Mouse (Mus musculus) heart, embryonic 10.5 days (tissue): Measurements from ENCODE around the gene Itgb3. TPM values are rescaled to one million over a fixed set of nuclear protein-coding genes. Genes with fewer than 3 reads are reported as not detected.
A peak's percentile ranks its signal among the peaks of the same experiment; 100 is the strongest.
"Not testable (repeated sequence)": the region's sequence is repeated elsewhere in the genome, so short reads cannot be mapped to it uniquely, and the experiment has no call there.

Source experiments
- DNase-seq: peaks from one replicate; pipeline ENCODE4 v3.0.0-alpha.2; 2017; ENCODE audit warnings: low spot score
- H3K27ac ChIP-seq: fragments of 300-500 bp; sonication (generic); 2 replicates; pipeline ENCODE4 v1.5.1; 2016; ENCODE audit warnings: mild to moderate bottlenecking
- H3K27me3 ChIP-seq: fragments of 300-500 bp; sonication (generic); 2 replicates; pipeline ENCODE4 v1.6.1; 2016; ENCODE audit warnings: mild to moderate bottlenecking; ENCODE audit not compliant: poor library complexity, insufficient read depth, severe bottlenecking
- H3K36me3 ChIP-seq: fragments of 300-500 bp; sonication (generic); 2 replicates; pipeline ENCODE4 v1.6.1; 2016; ENCODE audit warnings: mild to moderate bottlenecking, moderate library complexity
- H3K4me1 ChIP-seq: fragments of 300-500 bp; sonication (generic); 2 replicates; pipeline ENCODE4 v1.6.1; 2016; ENCODE audit warnings: mild to moderate bottlenecking
- H3K4me3 ChIP-seq: fragments of 300-500 bp; sonication (generic); 2 replicates; pipeline ENCODE4 v1.5.1; 2016; ENCODE audit warnings: mild to moderate bottlenecking, moderate library complexity
- H3K9me3 ChIP-seq: fragments of 300-500 bp; sonication (generic); 2 replicates; pipeline ENCODE4 v1.6.1; 2016; ENCODE audit warnings: mild to moderate bottlenecking, moderate library complexity
- WGBS: fragments of 180-500 bp; shearing (Covaris S2); methylation state at CpG from one replicate; pipeline ENCODE4 v1.1.7; 2016; 5-methylcytosine and 5-hydroxymethylcytosine counted together
- polyA plus RNA-seq: library from polyadenylated mRNA; unstranded; fragments of >200 nt; fragmentation: Nextera tagmentation; extraction: Ambion mirVana; gene quantifications from 2 replicates; pipeline ENCODE4 v1.2.1, GENCODE M21; 2016

Itgb3 gene
- polyA plus RNA-seq = 9.1 and 9.9 TPM in 2 replicates

DNA sequence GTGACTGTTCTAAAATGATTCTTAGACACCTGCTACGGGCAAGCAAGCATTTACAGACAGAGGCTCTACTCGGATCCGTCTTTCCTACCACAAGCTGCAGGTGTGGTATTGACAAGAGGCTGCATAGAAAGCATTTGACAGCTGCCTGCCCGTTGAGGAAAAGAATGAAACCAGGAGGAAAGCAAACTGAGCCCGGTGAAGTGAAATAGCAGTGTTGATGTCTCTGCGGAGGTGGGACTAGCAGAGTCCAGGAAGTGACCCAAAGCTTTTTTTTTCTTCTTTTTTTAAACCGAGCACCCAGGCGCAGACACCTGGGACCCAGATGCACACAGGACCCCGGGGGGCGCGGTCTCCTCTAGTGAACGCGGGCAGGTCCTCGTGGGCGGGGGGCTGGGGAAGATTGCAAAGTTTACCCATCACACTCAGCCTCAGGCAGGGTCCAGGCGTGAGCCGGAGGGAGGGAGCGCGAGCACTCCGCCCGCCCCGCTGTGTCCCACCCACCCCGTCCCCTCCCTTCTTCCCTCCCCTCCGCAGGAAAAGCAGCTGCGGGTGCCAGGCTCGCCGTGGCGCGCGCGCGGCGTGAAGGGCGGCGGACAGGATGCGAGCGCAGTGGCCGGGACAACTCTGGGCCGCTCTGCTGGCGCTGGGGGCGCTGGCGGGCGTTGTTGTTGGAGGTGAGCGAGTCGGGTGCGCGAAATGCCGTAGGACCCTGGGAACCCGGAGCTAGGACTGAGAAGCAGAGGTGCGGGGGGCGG lies at the start of gene Itgb3:
Gene Itgb3 (plus strand): TSS at position 510 of the 755 bp plus-strand sequence.
- H3K27me3 ChIP-seq = peaks cover 10% of the 10 kb centered on the region
- H3K4me1 ChIP-seq = peaks cover 19% of the 10 kb centered on the region
- 1% methylated on average over 51 of the region's 51 CpGs for WGBS
- peak within 1 kb of the TSS; percentile 85 for H3K27ac ChIP-seq
- H3K36me3 ChIP-seq = no peaks in the 10 kb centered on the region
- peak within 1 kb of the TSS; percentile 67 for H3K4me3 ChIP-seq
- no peaks in the 10 kb centered on the region for H3K9me3 ChIP-seq
- DNase-seq = peak; percentile 94

DNA sequence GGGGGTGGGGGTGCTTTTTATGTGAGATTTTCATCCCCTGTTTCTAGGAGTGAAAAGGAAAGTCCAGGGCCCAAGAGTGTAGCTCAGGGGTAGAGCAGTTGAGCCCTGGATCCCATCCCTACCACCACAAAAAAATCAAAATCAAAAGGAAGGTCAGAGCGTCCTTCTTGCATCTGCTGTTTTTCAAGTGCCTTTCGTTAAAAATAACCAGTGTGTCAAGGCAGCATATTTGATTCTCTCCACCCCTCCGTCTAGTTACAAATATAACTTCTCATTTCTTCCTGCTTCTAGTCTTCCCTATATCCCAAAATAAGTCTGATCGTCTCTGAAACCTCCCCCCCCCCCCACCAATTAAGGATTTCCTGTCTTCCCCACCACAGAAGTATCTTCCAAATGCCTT lies 49.7 kb upstream of the Itgb3 start:
- 35% methylated on average over 4 of the region's 4 CpGs for WGBS
- peak; percentile 53 for DNase-seq
- H3K27ac ChIP-seq = peak overlapping the region; percentile 80
- H3K4me3 ChIP-seq = no peak overlapping the region
- H3K9me3 ChIP-seq = no peaks in the 10 kb centered on the region
- peaks cover 46% of the 10 kb centered on the region for H3K4me1 ChIP-seq
- H3K36me3 ChIP-seq = no peaks in the 10 kb centered on the region
- 0 out of 2 replicates have a peak, but pooled peaks cover 3% of the 10 kb centered on the region for H3K27me3 ChIP-seq

DNA sequence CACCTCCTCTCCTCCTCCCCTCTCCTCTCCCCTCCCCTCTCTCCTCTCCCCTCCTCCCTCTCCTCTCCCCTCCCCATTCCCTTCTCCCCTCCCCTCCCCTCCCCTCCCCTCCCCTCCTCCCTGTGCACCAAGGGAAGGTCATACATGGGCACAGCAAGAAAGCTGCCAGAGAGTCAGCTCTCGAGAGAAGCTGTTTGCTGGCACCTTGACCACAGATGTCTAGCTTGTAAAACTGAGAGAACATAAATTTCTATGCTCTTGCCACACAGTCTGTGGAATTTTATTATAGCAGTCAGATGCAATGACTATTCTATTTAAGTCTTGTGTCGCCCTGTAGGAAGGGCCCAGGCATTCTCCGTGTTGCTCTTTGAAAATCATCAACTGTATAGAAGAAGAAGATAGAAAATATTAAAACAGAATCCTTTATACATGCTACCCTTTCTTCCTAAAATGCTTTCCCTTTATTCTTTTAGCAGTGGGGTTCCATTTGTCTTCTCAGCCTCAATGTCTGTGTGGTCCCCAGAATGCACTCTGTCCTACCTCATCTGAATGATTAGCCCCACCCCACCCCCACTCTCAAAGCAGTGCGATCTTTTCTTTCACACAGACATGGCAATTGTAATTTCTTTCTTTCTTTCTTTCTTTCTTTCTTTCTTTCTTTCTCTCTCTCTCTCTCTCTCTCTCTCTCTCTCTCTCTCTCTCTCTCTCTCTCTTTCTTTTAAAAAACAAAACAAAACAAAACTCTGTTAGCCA lies 49.0 kb upstream of the Itgb3 start:
- 53% methylated on average over 4 of the region's 4 CpGs for WGBS
- no peaks in the 10 kb centered on the region for H3K9me3 ChIP-seq

DNA sequence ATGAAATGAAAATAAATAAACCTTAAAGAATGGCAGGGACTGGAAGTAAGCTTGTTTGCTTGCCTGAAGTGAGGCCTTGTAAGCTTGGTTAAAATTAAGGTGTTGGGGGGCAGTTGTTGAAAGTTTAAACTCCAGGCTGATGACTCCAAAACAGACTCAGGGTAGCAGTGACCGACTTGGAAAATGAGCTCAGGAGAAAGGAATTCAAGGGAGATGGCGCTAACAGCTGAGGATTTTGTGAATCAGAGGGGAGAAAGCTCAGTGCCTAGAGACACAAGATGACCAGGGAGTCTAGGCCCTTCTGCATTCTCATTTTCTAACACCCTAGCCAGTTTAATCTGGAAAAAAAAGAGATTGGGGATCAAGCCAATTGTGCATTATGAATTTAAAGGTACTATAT lies 46.8 kb upstream of the Itgb3 start:
- peak; percentile 76 for DNase-seq
- Histone ChIP-seq H3K27me3 (no peaks in the 10 kb centered on the region), H3K9me3 (no peaks in the 10 kb centered on the region), H3K36me3 (no peaks in the 10 kb centered on the region), H3K4me3 (no peak overlapping the region), H3K27ac (peak overlapping the region; percentile 84), H3K4me1 (peaks cover 60% of the 10 kb centered on the region)
- WGBS = 8% methylated on average over 2 of the region's 2 CpGs

More for the DNA sequence above, 49.0 kb upstream of the Itgb3 start:
- peaks cover 52% of the 10 kb centered on the region for H3K4me1 ChIP-seq
- H3K27me3 ChIP-seq = no peaks in the 10 kb centered on the region
- peak; percentile 72 for DNase-seq
- H3K36me3 ChIP-seq = no peaks in the 10 kb centered on the region
- peak overlapping the region; percentile 80 for H3K27ac ChIP-seq
- no peak overlapping the region for H3K4me3 ChIP-seq

DNA sequence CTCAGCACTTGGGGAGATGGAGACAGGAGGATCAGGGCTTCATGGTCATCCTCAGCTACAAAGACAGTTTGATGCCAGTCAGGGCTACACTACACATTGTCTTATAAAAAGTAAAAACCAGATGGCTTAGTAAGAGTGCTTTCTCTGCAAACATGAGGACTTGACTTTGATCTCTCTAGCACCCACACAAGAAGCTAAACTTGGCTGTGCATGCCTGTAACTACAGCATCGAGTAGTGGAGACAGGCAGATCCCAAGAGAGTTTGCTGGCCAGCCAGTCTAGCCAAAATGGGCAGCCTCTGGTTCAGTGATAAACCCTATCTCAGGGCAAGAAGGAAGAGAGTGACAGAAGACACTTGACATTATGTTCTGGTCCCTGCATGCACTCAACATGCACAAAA lies 44.3 kb upstream of the Itgb3 start:
- no peak overlapping the region for H3K4me3 ChIP-seq
- no peaks in the 10 kb centered on the region for H3K27me3 ChIP-seq
- DNase-seq = peak; percentile 56
- H3K27ac ChIP-seq = no peak overlapping the region
- H3K36me3 ChIP-seq = no peaks in the 10 kb centered on the region
- H3K4me1 ChIP-seq = peaks cover 71% of the 10 kb centered on the region
- WGBS = 17% methylated on average over 1 of the region's 1 CpGs
- H3K9me3 ChIP-seq = no peaks in the 10 kb centered on the region

DNA sequence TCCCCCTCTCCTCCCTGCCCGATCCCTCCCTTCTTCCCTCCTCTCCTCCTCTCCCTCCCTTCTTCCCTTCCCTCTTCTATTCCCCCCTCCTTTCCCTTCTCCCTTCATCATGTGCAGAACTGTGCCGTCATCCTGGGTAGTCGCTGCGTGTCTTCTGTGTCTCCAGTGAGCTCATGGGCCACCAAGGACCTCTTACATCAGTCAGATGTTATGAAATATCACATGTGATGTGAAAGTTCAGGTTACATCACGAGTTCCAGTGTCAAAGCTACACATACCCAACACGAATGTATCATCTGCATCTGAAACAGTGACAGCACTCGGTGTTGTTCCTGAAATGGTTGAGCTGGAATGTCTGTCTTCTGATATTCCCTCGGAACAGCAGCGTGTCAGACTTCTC lies 42.6 kb upstream of the Itgb3 start:
- H3K9me3 ChIP-seq = no peaks in the 10 kb centered on the region
- no peak overlapping the region for H3K4me3 ChIP-seq
- H3K4me1 ChIP-seq = peaks cover 57% of the 10 kb centered on the region
- 82% methylated on average over 9 of the region's 9 CpGs for WGBS
- H3K27me3 ChIP-seq = no peaks in the 10 kb centered on the region
- H3K36me3 ChIP-seq = no peaks in the 10 kb centered on the region
- DNase-seq = peak; percentile 41
- H3K27ac ChIP-seq = no peak overlapping the region

DNA sequence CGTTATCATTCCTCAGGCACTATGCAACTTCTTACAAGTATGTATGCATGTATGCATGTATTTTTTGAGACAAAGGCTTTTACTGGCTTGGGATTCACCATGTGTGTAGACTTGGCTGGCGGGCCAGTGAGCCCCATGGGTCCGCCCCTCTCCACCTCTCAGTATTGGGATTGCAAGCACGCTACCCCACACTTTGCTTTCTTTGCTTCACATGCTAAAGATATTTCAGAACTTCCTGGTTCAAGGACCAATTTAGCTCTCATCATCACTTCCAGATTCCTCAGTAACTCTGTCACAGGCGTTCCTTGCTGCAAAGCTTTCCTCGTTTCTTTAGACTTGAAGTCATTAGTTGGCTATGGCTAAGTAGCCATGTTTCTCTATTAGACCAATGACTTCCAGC lies 41.7 kb upstream of the Itgb3 start:
- no peaks in the 10 kb centered on the region for H3K9me3 ChIP-seq
- no peaks in the 10 kb centered on the region for H3K27me3 ChIP-seq
- WGBS = 66% methylated on average over 6 of the region's 6 CpGs
- peaks cover 49% of the 10 kb centered on the region for H3K4me1 ChIP-seq
- H3K27ac ChIP-seq = no peak overlapping the region
- H3K36me3 ChIP-seq = no peaks in the 10 kb centered on the region
- no peak for DNase-seq
- H3K4me3 ChIP-seq = no peak overlapping the region

DNA sequence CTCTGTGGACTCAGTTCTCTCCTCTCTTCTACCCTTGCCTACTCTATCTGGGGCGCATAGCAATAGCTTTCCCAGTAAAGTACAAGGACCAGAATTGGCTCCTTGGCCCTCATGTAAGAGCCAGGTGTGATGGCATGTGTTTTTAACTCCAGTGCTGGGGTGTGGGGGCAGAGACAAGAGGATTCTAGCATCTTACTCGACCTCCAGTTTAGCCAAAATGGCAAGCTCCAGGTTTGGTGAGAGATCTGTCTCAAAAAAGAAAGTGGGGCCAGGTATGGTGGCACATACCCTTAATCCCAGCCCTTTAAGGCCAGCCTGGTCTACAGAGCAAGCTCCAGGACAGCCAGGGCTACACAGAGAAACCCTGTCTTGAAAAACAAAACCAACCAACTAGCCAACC lies 41.0 kb upstream of the Itgb3 start:
- no peak overlapping the region for H3K4me3 ChIP-seq
- H3K9me3 ChIP-seq = no peaks in the 10 kb centered on the region
- 77% methylated on average over 2 of the region's 2 CpGs for WGBS
- H3K27ac ChIP-seq = 0 out of 2 replicates have a peak overlapping the region, but pooled peaks have one; percentile 18
- H3K27me3 ChIP-seq = no peaks in the 10 kb centered on the region
- DNase-seq = peak; percentile 62
- H3K36me3 ChIP-seq = no peaks in the 10 kb centered on the region
- H3K4me1 ChIP-seq = peaks cover 47% of the 10 kb centered on the region

DNA sequence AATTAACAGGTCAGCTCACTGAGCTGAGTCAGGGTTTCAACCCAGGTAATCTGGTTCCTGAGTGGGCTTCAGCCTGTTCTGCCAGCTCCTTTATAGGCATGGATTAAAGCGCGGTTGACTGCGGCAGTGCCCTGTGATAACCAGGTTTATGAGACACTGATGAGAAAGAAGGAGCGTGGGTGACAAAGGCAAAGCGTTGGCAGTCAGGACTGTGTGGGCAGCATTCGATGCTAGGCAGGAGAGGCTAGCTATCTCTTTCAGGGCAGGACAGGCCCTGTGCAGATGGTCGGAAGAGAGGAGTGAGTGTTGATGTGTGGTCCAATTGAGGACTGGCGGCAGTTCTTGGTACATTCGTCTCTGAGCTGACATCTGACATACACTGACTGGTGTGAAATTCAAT lies 40.1 kb upstream of the Itgb3 start:
- WGBS = 65% methylated on average over 9 of the region's 9 CpGs
- no peak overlapping the region for H3K4me3 ChIP-seq
- H3K36me3 ChIP-seq = no peaks in the 10 kb centered on the region
- H3K4me1 ChIP-seq = peaks cover 51% of the 10 kb centered on the region
- no peak for DNase-seq
- H3K27me3 ChIP-seq = no peaks in the 10 kb centered on the region
- peak overlapping the region; percentile 10; the same call in 1 of the 2 replicates for H3K27ac ChIP-seq
- no peaks in the 10 kb centered on the region for H3K9me3 ChIP-seq

DNA sequence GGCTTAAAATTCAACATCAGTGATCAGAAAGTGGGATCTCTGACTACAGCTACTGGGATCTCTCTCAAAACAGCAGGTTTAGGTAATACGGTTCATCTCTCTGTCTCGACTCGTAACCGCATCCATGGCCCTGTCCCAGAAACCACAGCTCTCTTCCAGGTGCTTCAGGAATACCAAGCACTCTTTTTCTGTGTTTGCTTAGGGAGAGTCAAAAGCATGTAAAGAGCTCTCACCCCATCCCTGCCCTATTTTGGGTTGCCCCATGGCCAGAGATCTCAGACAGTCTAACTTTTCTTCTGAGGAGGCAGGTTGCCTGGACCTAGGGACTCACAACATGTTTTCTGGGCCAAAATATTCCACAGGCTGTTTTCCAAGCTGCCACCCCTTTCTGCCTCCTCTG lies 39.5 kb upstream of the Itgb3 start:
- Histone ChIP-seq H3K27me3 (no peaks in the 10 kb centered on the region), H3K4me3 (no peak overlapping the region), H3K4me1 (peaks cover 49% of the 10 kb centered on the region), H3K27ac (peak overlapping the region; percentile 10; the same call in 1 of the 2 replicates), H3K36me3 (no peaks in the 10 kb centered on the region), H3K9me3 (no peaks in the 10 kb centered on the region)
- 90% methylated on average over 4 of the region's 4 CpGs for WGBS
- no peak for DNase-seq

DNA sequence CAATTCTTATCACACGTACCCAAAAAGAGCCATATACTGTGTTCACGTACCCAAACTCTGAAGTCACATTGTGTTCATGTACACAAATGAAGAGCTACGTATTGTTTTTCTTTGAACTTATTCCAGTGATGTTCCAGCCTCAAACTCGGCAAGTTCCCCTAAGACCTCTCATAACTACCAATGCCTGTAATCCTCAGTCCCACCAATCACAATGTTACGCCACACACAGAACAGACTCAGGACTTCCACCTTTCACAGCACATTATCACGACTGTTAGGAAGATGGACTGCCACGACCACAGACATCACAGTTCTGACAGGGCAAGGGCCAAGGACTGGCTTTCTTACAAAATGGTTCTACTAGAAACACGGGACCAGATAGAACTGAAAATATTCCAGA lies 37.3 kb upstream of the Itgb3 start:
- not testable (repeated sequence) for H3K36me3 ChIP-seq, H3K4me3 ChIP-seq, H3K27ac ChIP-seq, H3K27me3 ChIP-seq, DNase-seq, H3K9me3 ChIP-seq
- 72% methylated on average over 8 of the region's 8 CpGs for WGBS
- peaks cover 39% of the 10 kb centered on the region for H3K4me1 ChIP-seq

DNA sequence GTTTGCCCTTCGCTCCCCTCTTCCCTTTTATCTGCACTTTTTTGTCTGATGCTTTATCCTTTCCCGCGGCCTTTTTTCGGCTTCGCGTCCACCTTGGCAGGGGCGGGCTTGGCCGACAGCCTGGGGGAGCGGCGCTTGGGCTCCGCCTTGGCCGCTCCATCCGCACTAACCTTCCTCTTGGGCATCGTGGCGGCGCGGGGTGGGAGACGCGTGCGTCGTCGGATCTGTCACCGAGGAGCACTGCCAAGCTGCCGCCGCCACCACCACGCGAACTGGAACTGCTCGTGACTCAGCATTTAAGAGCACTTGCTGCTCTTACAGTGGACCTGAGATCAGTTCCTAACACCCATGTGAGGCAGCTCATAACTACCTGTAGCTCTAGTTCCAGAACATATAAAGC lies 36.4 kb upstream of the Itgb3 start:
- Histone ChIP-seq H3K4me3 (peak overlapping the region; percentile 55), H3K4me1 (peaks cover 34% of the 10 kb centered on the region), H3K27ac (peak overlapping the region; percentile 82)
- not testable (repeated sequence) for H3K36me3 ChIP-seq, H3K27me3 ChIP-seq, DNase-seq, H3K9me3 ChIP-seq
- 2% methylated on average over 28 of the region's 28 CpGs for WGBS

DNA sequence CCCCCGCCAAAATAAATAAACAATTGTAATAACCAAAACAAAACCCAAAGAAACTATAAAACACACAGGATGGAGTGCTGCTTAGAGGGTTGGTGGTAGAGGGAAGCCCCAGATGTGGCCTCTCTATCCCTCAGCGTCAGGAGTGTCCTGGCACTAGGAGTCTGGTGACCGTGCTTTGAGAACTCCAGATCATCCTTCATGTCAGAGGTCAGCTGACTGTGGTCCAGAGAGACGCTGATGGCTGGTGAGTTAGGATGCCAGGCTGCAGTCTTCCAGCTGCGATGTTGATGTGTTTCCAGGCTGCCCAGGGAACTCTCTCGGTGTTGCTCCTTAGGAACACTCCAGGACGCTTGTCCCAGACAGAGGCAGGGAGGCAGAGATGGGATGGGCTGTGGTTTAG lies 35.7 kb upstream of the Itgb3 start:
- Histone ChIP-seq H3K27ac (peak overlapping the region; percentile 17; the same call in 1 of the 2 replicates), H3K27me3 (no peaks in the 10 kb centered on the region), H3K4me3 (no peak overlapping the region), H3K9me3 (no peaks in the 10 kb centered on the region), H3K36me3 (no peaks in the 10 kb centered on the region), H3K4me1 (peaks cover 36% of the 10 kb centered on the region)
- 51% methylated on average over 7 of the region's 7 CpGs for WGBS
- no peak for DNase-seq
